Mouse (Mus musculus): Measurements from ENCODE around the gene 4930518I15Rik. TPM values are rescaled to one million over a fixed set of nuclear protein-coding genes. Genes with fewer than 3 reads are reported as not detected.
"Not testable (repeated sequence)": the region's sequence is repeated elsewhere in the genome, so short reads cannot be mapped to it uniquely, and the experiment has no call there.

4930518I15Rik gene
- polyA plus RNA-seq, 1 experiment from 2014 or later = 9.1 TPM

DNA sequence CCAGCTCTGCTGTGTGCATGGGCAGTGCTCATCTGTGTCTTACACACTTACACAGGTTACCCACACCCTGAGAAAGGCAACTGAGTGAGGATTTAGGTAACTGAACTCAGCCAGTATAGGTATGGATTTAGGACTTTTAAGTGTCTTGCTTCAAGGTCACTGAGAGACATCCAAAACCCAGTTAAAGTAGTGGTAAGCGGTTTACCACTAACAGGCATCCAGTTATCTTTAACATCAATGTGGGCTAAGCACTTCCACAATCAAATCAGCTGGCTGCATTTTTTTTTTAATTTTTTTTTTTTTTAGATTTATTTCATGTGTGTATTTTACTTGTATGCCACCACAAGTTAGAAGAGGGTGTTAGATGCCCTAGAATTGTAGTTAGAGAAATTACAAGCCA lies 1.4 kb downstream of the 4930518I15Rik start:
- ATAC-seq (ENCODE audit: low FRiP score, low read depth) = no peak

DNA sequence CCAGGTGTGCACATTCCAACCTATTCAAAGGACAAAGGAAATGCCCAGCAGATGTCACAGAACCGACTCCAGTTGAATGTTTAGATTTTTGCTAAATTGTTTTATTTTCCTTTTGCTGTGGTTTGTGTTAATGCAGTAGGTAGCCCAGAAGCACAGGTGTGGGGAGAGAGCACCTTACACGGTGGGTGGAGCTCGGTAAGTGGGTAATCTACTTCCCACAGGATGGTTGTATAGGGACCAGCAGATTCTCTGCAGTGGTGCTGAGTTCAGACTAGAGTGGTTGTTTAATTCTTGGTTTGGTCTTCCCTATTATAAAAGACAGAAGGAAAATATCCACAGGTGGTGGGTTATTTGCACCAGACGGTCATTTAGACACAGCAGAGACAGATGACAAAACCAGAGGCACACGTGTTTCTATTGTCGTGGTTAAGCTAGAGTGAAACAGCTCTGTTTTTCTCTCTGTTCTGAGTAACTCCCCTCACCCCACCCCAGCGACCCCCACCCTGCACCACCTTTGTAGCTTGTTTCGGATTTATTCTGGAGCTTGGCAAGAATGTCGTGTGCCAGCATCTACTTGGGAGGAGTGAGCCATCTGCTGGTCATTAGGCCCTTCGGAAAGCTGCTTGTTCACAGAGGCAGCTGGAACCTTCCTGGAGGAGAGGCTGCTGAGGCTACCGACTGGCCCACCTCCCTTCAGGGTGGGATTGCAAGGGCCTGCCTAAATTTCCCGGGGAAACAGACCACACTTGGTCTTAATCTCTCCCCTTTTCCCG lies 3.6 kb downstream of the 4930518I15Rik start:
- H3K36me3 ChIP-seq; H3K9me3 ChIP-seq; H3K9ac ChIP-seq; H3K4me1 ChIP-seq (replicated peaks); H3K4me2 ChIP-seq; H3K27ac ChIP-seq (replicated peaks); H3K4me3 ChIP-seq; H3K27me3 ChIP-seq: not testable (repeated sequence)
- 45% methylated on average over 13 of the region's 13 CpGs for WGBS
- ATAC-seq (ENCODE audit: low FRiP score, low read depth) = 0 out of 2 replicates have a peak, but pooled peaks have one; percentile 19

More for the DNA sequence above, 1.4 kb downstream of the 4930518I15Rik start:
- H3K9me3 ChIP-seq = no peaks in the 10 kb centered on the region
- H3K27ac ChIP-seq (replicated peaks) = no peak overlapping the region
- peaks cover 7% of the 10 kb centered on the region; the same call in 1 of the 2 replicates for H3K36me3 ChIP-seq
- WGBS = 95% methylated on average over 1 of the region's 1 CpGs
- H3K4me3 ChIP-seq = no peak overlapping the region
- H3K4me2 ChIP-seq = no peak overlapping the region
- no peaks in the 10 kb centered on the region for H3K27me3 ChIP-seq
- H3K4me1 ChIP-seq (replicated peaks) = peaks cover 8% of the 10 kb centered on the region
- no peak overlapping the region for H3K9ac ChIP-seq

DNA sequence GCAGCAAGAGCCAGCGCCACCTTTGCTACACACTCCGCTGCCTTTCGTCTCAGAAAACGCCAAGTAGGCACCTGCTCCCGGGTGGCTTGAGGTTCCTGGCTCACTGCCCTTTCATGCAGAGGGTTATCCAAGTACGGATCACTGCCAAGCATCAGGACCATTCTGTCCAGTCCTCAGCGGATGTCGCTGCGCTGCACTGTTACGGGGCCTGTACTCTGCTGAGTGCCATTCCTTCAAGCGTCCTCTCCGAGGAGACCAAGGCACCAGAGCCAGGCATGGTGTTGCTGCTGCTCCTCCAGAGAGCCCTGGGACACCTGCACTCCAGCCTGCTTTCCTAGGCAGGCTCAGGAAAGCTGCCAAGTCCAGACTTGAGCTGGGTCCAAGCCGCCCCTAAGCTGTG lies 4.2 kb downstream of the 4930518I15Rik start:
- H3K27me3 ChIP-seq; H3K9me3 ChIP-seq; H3K36me3 ChIP-seq; H3K27ac ChIP-seq (replicated peaks); H3K9ac ChIP-seq; H3K4me1 ChIP-seq (replicated peaks); H3K4me3 ChIP-seq; H3K4me2 ChIP-seq: not testable (repeated sequence)
- ATAC-seq (ENCODE audit: low FRiP score, low read depth) = peak; percentile 56; the same call in 1 of the 2 replicates
- WGBS = 58% methylated on average over 8 of the region's 13 CpGs

DNA sequence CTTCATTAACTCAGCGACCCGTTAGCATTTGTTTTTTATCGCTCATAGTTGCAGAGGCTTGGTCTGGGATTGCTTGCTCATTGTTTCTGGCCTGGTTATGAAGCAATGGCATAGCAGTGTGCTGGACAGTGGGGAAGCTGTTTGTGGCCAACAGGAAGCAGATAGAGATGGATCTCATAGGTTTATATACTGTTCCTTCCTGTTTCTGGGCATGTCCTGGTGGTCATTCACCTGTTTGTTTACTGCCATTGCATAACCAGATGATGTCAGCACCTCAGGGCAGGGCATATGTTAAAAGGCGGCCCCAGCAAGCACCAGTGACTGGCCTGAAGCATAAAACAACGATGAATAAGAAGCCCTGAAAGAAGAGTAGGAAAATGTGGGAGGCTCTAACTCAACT lies 7.2 kb downstream of the 4930518I15Rik start:
- no peaks in the 10 kb centered on the region for H3K9me3 ChIP-seq
- no peak overlapping the region for H3K4me2 ChIP-seq
- no peak overlapping the region for H3K9ac ChIP-seq
- H3K4me3 ChIP-seq = no peak overlapping the region
- no peak overlapping the region for H3K27ac ChIP-seq (replicated peaks)
- peaks cover 8% of the 10 kb centered on the region; the same call in 1 of the 2 replicates for H3K4me1 ChIP-seq (replicated peaks)
- no peaks in the 10 kb centered on the region for H3K36me3 ChIP-seq
- no peaks in the 10 kb centered on the region for H3K27me3 ChIP-seq
- no peak for ATAC-seq (ENCODE audit: low FRiP score, low read depth)
- WGBS = 90% methylated on average over 5 of the region's 5 CpGs

DNA sequence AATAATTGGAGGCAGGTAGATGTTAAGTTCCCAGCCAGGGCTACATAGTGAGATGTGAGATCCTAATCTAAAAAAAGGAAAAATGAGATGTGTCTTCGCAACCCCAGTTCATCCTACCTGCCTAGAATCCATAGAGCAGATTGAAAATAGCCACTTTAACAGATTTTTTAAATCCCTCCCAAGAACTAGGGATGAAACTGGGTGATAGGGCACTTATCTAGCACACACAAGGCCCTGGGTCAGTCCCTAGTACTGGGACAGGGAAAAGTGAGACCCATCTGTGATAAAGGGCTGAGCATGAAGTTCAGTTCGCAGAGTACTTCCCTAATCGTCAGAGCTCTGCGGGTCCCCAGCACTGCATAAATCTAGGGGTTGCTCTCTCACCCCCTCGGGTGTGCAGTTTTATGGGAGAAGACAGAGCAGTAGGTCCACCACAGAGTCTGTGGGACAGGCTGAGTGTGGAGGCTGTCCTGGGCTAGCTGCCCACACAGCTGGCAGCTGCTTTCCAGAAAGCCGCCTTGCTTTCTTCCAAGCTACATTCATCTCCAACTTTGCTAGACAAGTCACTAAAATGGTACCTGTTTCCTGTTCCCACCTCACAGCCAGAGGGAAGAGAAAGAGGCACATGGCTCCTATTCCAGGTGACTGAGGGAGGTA lies 9.1 kb downstream of the 4930518I15Rik start:
- H3K9ac ChIP-seq = no peak overlapping the region
- no peak overlapping the region for H3K27ac ChIP-seq (replicated peaks)
- H3K27me3 ChIP-seq = no peaks in the 10 kb centered on the region
- no peaks in the 10 kb centered on the region for H3K36me3 ChIP-seq
- WGBS = 85% methylated on average over 6 of the region's 6 CpGs
- H3K4me2 ChIP-seq = no peak overlapping the region
- no peak overlapping the region for H3K4me3 ChIP-seq
- H3K9me3 ChIP-seq = no peaks in the 10 kb centered on the region
- H3K4me1 ChIP-seq (replicated peaks) = peaks cover 21% of the 10 kb centered on the region
- ATAC-seq (ENCODE audit: low FRiP score, low read depth) = no peak

DNA sequence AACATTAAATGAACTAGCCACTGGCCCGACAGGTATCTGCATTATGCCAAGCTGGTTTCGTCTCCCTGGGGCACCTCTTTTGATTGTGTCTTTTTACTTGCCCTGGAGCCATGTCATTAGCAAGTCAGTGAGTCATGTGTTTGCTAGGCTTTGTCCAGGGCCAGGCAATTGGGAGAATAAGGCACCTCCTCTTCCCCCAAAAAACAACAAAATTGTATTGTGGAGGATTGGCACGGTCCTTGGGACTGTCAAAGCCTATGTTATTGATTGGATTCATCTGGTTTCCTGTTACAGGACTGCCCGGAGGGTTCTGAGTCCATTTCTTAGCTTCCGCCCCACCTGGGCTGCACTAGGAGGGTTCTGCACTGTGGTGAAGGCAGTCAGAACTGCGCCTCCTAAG lies 10.1 kb downstream of the 4930518I15Rik start:
- Histone ChIP-seq H3K27ac (replicated peaks) (no peak overlapping the region), H3K4me2 (no peak overlapping the region), H3K4me3 (no peak overlapping the region), H3K9me3 (no peaks in the 10 kb centered on the region), H3K27me3 (no peaks in the 10 kb centered on the region), H3K36me3 (no peaks in the 10 kb centered on the region), H3K9ac (no peak overlapping the region), H3K4me1 (replicated peaks) (peaks cover 29% of the 10 kb centered on the region)
- no peak for ATAC-seq (ENCODE audit: low FRiP score, low read depth)
- 54% methylated on average over 6 of the region's 6 CpGs for WGBS

DNA sequence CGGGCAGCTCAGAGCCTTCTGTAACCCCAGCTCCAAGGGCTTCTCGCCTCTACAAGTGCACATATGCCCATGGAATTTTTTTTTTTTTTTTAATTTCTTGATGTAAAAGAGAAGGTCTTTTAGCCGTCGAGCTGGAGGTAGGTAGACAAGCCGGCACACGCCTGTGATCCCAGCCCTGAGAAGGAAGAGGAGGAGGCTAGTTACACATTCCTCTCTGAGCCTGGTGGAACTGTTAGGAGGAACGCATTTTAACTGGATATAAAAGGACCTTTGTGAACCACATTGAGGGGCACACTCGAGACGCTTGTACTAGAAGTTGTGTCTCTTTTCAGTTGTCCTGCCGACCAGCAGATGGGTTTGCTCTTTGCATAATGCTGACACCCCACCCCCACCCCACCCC lies 13.0 kb downstream of the 4930518I15Rik start:
- Histone ChIP-seq H3K4me2 (no peak overlapping the region), H3K9ac (no peak overlapping the region), H3K4me1 (replicated peaks) (peaks cover 59% of the 10 kb centered on the region), H3K4me3 (no peak overlapping the region), H3K27me3 (peaks cover 15% of the 10 kb centered on the region), H3K36me3 (no peaks in the 10 kb centered on the region), H3K27ac (replicated peaks) (no peak overlapping the region), H3K9me3 (no peaks in the 10 kb centered on the region)
- 35% methylated on average over 10 of the region's 10 CpGs for WGBS
- no peak for ATAC-seq (ENCODE audit: low FRiP score, low read depth)

DNA sequence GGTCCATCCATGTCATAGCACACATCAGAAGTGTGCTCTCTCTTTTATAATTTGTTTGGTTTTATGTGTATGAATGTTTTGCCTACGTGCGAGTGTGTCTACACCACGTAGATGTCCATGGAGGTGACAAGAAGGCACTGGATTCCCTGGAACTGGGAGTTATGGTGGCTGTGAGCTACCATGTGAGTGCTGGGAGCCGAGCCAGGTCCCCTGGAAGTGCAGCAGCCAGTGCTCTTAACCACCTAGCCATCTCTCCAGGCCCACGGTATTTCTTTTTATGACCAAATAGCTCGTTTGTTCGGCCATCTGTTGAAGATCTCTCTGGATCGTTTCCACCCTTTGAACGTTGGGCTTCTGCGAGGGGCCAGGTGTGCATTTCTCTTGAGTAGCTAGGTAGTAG lies 14.4 kb downstream of the 4930518I15Rik start:
- Histone ChIP-seq H3K4me3 (no peak overlapping the region), H3K4me1 (replicated peaks) (peaks cover 61% of the 10 kb centered on the region), H3K9me3 (no peaks in the 10 kb centered on the region), H3K27me3 (peaks cover 15% of the 10 kb centered on the region), H3K4me2 (no peak overlapping the region), H3K9ac (no peak overlapping the region), H3K36me3 (no peaks in the 10 kb centered on the region), H3K27ac (replicated peaks) (no peak overlapping the region)
- WGBS = 75% methylated on average over 10 of the region's 10 CpGs
- ATAC-seq (ENCODE audit: low FRiP score, low read depth) = no peak

DNA sequence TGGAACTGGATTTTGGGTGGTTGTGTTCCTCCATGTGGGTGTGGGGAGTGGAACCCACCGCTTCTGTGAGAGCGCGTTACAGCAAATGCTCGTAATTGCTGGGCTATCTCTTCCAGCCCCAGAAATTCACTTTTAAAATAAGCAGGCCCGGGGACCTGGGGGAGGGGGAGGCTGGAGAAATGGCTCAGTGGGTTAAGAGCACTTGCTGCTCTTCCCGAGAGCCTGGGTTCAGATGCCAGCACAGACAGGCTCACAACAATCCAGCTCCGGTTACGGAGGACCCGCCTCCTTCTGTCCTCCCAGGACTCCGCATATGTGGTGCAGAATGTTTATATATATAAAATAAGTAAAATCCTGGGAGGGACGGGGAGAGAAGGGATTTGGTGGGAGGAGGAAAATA lies 15.0 kb downstream of the 4930518I15Rik start:
- no peak for ATAC-seq (ENCODE audit: low FRiP score, low read depth)
- WGBS = 18% methylated on average over 11 of the region's 11 CpGs
- Histone ChIP-seq H3K4me3 (peak overlapping the region; percentile 66; the same call in 1 of the 2 replicates), H3K9me3 (no peaks in the 10 kb centered on the region), H3K9ac (no peak overlapping the region), H3K27ac (replicated peaks) (no peak overlapping the region), H3K4me2 (peak overlapping the region; percentile 98), H3K4me1 (replicated peaks) (peaks cover 61% of the 10 kb centered on the region), H3K36me3 (no peaks in the 10 kb centered on the region), H3K27me3 (peaks cover 15% of the 10 kb centered on the region)

DNA sequence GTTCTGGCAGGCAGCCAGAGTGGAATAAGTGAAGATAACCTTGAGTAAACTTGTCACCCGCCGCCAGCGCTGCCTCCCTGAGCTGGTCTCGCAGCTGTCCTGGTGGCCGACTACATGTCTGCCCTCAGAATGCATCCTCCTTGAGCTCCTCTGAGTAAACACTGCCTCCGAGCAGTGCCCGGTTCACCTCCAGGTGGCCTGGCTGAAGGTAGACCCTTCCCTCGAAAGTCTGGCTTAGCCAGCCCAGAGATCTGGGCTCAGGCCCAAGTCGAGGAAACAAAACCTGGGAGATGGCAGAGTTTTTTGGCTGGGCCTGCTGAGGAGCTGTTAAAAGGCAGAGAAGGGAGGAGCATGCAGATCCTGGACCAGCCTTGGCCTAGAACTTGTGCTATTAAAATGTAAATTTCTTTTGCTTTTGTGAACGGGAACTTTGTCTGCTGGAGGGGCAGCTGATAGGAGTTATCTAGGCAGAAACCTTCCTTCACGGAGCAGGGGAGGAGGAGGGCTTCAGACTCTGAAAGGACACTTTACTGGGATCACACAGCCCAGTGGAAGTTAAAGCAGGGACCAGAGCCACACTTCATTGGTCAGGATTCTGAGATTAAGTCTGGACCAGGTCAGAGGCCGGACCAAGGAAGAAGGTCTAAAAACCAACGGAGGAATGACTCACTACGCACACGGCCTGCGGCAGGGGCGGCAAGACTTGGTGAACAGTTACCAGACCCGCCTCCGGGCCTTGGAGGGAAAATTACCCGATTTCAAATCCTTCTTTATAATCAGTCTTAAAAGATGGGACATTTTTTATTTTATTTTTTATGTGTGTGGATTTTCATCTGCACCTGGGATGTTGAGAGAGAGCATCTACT lies 15.7 kb downstream of the 4930518I15Rik start:
- H3K27me3 ChIP-seq = peaks cover 15% of the 10 kb centered on the region
- no peaks in the 10 kb centered on the region for H3K36me3 ChIP-seq
- H3K4me3 ChIP-seq = peak overlapping the region; percentile 66
- 6% methylated on average over 20 of the region's 20 CpGs for WGBS
- H3K9me3 ChIP-seq = no peaks in the 10 kb centered on the region
- H3K4me1 ChIP-seq (replicated peaks) = peaks cover 58% of the 10 kb centered on the region
- no peak overlapping the region for H3K9ac ChIP-seq
- peak overlapping the region; percentile 98 for H3K4me2 ChIP-seq
- peak; percentile 40; the same call in 1 of the 2 replicates for ATAC-seq (ENCODE audit: low FRiP score, low read depth)
- peak overlapping the region; percentile 82 for H3K27ac ChIP-seq (replicated peaks)

DNA sequence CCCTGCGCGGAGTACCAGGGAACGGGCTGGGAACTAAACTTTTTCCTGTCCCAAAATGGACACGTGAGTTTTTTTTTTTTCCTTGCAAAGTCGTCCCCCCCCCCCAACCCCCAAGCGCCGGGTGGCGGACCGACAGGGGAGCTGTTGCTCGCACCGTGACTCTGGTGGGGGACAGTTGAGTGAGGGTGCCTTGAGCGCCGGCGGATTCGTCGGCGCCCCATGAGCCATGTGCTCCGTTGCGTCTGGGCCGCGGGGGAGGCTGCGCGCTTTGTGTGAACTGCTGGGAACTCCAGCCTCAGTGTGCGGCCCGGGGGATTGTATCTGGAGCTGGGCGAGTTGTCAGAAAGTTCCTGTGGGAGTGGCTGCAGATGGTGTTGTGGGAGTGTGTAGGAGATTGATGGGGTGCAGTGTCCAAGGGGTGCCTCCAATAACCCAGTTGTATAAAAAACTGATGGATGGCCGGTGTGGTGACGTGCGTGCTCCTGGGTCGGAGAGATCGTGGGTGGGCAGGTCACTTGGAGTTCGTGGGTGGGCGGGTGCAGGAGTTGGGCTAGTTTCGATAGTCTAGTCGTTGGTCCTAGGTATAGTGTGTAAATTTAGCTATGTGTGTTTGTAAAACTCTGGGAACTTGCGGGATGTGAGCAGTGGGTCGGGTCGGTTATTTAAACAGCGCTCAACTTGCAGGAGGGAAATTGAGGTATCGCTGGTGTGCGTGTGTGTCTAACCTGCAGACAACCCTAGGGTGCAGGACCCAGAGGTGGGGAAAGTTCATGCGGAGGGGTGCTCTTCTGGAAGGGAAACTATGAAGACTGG lies 16.5 kb downstream of the 4930518I15Rik start:
- peaks cover 15% of the 10 kb centered on the region for H3K27me3 ChIP-seq
- no peaks in the 10 kb centered on the region for H3K9me3 ChIP-seq
- H3K4me1 ChIP-seq (replicated peaks) = peaks cover 58% of the 10 kb centered on the region
- H3K9ac ChIP-seq = peak overlapping the region; percentile 56
- H3K27ac ChIP-seq (replicated peaks) = peak overlapping the region; percentile 82
- H3K4me3 ChIP-seq = peak overlapping the region; percentile 66
- no peaks in the 10 kb centered on the region for H3K36me3 ChIP-seq
- peak overlapping the region; percentile 98 for H3K4me2 ChIP-seq
- under 1% methylated on average over 38 of the region's 42 CpGs for WGBS
- ATAC-seq (ENCODE audit: low FRiP score, low read depth) = peak; percentile 27; the same call in 1 of the 2 replicates

All from hindbrain, embryonic 15.5 days (tissue).